Mouse (Mus musculus) embryonic facial prominence, embryonic 11.5 days (tissue): ENCODE data around the gene Dtd2. TPM values are rescaled to one million over a fixed set of nuclear protein-coding genes. Genes with fewer than 3 reads are reported as not detected.

Experiments used
- ATAC-seq: fragments of 200-750 bp; cut with Nextera tagmentation; replicated peaks from 2 replicates; pipeline ENCODE4 v1.8.0; 2017; ENCODE audit warnings: low read depth; ENCODE audit not compliant: insufficient number of reproducible peaks, low FRiP score, low TSS enrichment
- DNase-seq: peaks from one replicate; pipeline ENCODE4 v3.0.0-alpha.2; 2015; ENCODE audit warnings: low spot score
- H3K27ac ChIP-seq: fragments of 300-500 bp; sonication (generic); replicated peaks from 2 replicates; pipeline ENCODE4 v1.5.1; 2014; ENCODE audit warnings: mild to moderate bottlenecking, low read depth, low read length, control low read depth
- H3K27me3 ChIP-seq: fragments of 300-500 bp; sonication (generic); 2 replicates; pipeline ENCODE4 v1.6.1; 2014; ENCODE audit warnings: mild to moderate bottlenecking, low read length, moderate library complexity, mixed read lengths; ENCODE audit not compliant: control insufficient read depth, insufficient read depth
- H3K36me3 ChIP-seq: fragments of 300-500 bp; sonication (generic); replicated peaks from 2 replicates; pipeline ENCODE4 v1.6.1; 2014; ENCODE audit warnings: low read depth, mild to moderate bottlenecking, low read length, moderate library complexity, mixed read lengths; ENCODE audit not compliant: control insufficient read depth, insufficient read depth
- H3K4me1 ChIP-seq: fragments of 300-500 bp; sonication (generic); 2 replicates; pipeline ENCODE4 v1.6.1; 2014; ENCODE audit warnings: low read length, mixed read lengths; ENCODE audit not compliant: control insufficient read depth, insufficient read depth
- H3K4me2 ChIP-seq: fragments of 300-500 bp; sonication (generic); 2 replicates; pipeline ENCODE4 v1.6.1; 2014; ENCODE audit warnings: low read depth, mild to moderate bottlenecking, control low read depth, low read length, moderate library complexity
- H3K4me3 ChIP-seq: fragments of 300-500 bp; sonication (generic); 2 replicates; pipeline ENCODE4 v1.5.1; 2014; ENCODE audit warnings: low read depth, low read length, control low read depth
- H3K9ac ChIP-seq: fragments of 300-500 bp; sonication (generic); replicated peaks from 2 replicates; pipeline ENCODE4 v1.6.1; 2014; ENCODE audit warnings: mild to moderate bottlenecking, control low read depth, low read length
- H3K9me3 ChIP-seq: fragments of 300-500 bp; sonication (generic); replicated peaks from 2 replicates; pipeline ENCODE4 v1.6.1; 2016; ENCODE audit warnings: mild to moderate bottlenecking, low read length, inconsistent platforms, mixed read lengths; ENCODE audit not compliant: control insufficient read depth
- WGBS: fragments of 180-500 bp; shearing (Covaris S2); extraction: QIAGEN DNeasy Blood & Tissue Kit; methylation state at CpG from one replicate; pipeline ENCODE4 v1.1.7; 2014; 5-methylcytosine and 5-hydroxymethylcytosine counted together
- polyA plus RNA-seq: library from polyadenylated mRNA; unstranded; fragments of >200 nt; fragmentation: Nextera tagmentation; extraction: Ambion mirVana; gene quantifications from 2 replicates; pipeline ENCODE4 v1.2.1, GENCODE M21; 2014

The Dtd2 gene
- polyA plus RNA-seq, 1 experiment from 2014 or later, result 22.3 TPM

- no peak overlapping the region for H3K27ac ChIP-seq
- H3K9me3 ChIP-seq, result no peaks in the 10 kb centered on the region
- H3K36me3 ChIP-seq, result no peaks in the 10 kb centered on the region
- ATAC-seq, result no peak
- 87% methylated on average over 9 of the region's 9 CpGs for WGBS
- no peaks in the 10 kb centered on the region for H3K27me3 ChIP-seq
- H3K4me3 ChIP-seq, result no peak overlapping the region
- no peaks in the 10 kb centered on the region for H3K4me1 ChIP-seq
- no peak overlapping the region for H3K9ac ChIP-seq
- H3K4me2 ChIP-seq, result no peak overlapping the region
- DNase-seq, result no peak
Observed at GRCm38 (mm10) chr12:51967915-51968595, 38.2 kb downstream of the Dtd2 start.

GRCm38 (mm10) chr12:51957626-51958025 is 48.7 kb downstream of the Dtd2 start:
- ATAC-seq (no peak), DNase-seq (no peak)
- H3K27me3 ChIP-seq, result no peaks in the 10 kb centered on the region
- H3K4me2 ChIP-seq, result no peak overlapping the region
- no peaks in the 10 kb centered on the region for H3K9me3 ChIP-seq
- no peak overlapping the region for H3K4me3 ChIP-seq
- 92% methylated on average over 6 of the region's 6 CpGs for WGBS
- no peaks in the 10 kb centered on the region; the same call in none of the 2 replicates for H3K36me3 ChIP-seq
- no peak overlapping the region for H3K27ac ChIP-seq
- H3K9ac ChIP-seq, result no peak overlapping the region
- no peaks in the 10 kb centered on the region for H3K4me1 ChIP-seq

- no peak overlapping the region for H3K4me2 ChIP-seq
- no peak overlapping the region for H3K9ac ChIP-seq
- no peak overlapping the region for H3K27ac ChIP-seq
- DNase-seq, result no peak
- no peaks in the 10 kb centered on the region for H3K27me3 ChIP-seq
- peaks cover 5% of the 10 kb centered on the region for H3K36me3 ChIP-seq
- 84% methylated on average over 10 of the region's 10 CpGs for WGBS
- no peak for ATAC-seq
- H3K4me1 ChIP-seq, result no peaks in the 10 kb centered on the region
- no peak overlapping the region for H3K4me3 ChIP-seq
- no peaks in the 10 kb centered on the region for H3K9me3 ChIP-seq
Observed at GRCm38 (mm10) chr12:51952309-51952708, 54.0 kb downstream of the Dtd2 start.

GRCm38 (mm10) chr12:51947498-51947945 is 58.8 kb downstream of the Dtd2 start:
- Histone ChIP-seq H3K27me3 (no peaks in the 10 kb centered on the region), H3K27ac (no peak overlapping the region), H3K4me3 (no peak overlapping the region), H3K9ac (no peak overlapping the region), H3K36me3 (peaks cover 5% of the 10 kb centered on the region), H3K9me3 (no peaks in the 10 kb centered on the region), H3K4me1 (no peaks in the 10 kb centered on the region), H3K4me2 (no peak overlapping the region)
- ATAC-seq (no peak), DNase-seq (no peak)
- 86% methylated on average over 10 of the region's 10 CpGs for WGBS

GRCm38 (mm10) chr12:51945331-51945730 is 61.0 kb downstream of the Dtd2 start:
- H3K4me1 ChIP-seq, result no peaks in the 10 kb centered on the region
- no peak overlapping the region for H3K9ac ChIP-seq
- H3K36me3 ChIP-seq, result peaks cover 5% of the 10 kb centered on the region
- no peaks in the 10 kb centered on the region for H3K27me3 ChIP-seq
- DNase-seq, result no peak
- no peak overlapping the region for H3K27ac ChIP-seq
- H3K4me2 ChIP-seq, result no peak overlapping the region
- no peak overlapping the region for H3K4me3 ChIP-seq
- no peak for ATAC-seq
- 84% methylated on average over 9 of the region's 9 CpGs for WGBS
- H3K9me3 ChIP-seq, result no peaks in the 10 kb centered on the region

GRCm38 (mm10) chr12:51939848-51940247 is 66.5 kb downstream of the Dtd2 start:
- ATAC-seq (no peak), DNase-seq (no peak)
- Histone ChIP-seq H3K4me2 (no peak overlapping the region), H3K9me3 (no peaks in the 10 kb centered on the region), H3K4me1 (no peaks in the 10 kb centered on the region), H3K27me3 (no peaks in the 10 kb centered on the region), H3K36me3 (no peaks in the 10 kb centered on the region), H3K27ac (no peak overlapping the region), H3K9ac (no peak overlapping the region), H3K4me3 (no peak overlapping the region)
- WGBS, result 81% methylated on average over 4 of the region's 4 CpGs

Other genes with a start within 250 kb of the Dtd2 start
- gene Hectd1, start 177.0 kb downstream of the Dtd2 start, polyA plus RNA-seq, result 33.7 and 36.9 TPM in 2 replicates
- 8.5 and 8.6 TPM in 2 replicates for gene Heatr5a, start 35.2 kb downstream of the Dtd2 start, polyA plus RNA-seq
- not detected in 2 replicates for gene Gpr33, start 21.6 kb upstream of the Dtd2 start, polyA plus RNA-seq
- gene Nubpl, start 91.2 kb upstream of the Dtd2 start, polyA plus RNA-seq, result 15.1 and 15.2 TPM in 2 replicates